Mouse (Mus musculus): ENCODE results near the gene Elof1. TPM values are rescaled to one million over a fixed set of nuclear protein-coding genes. Genes with fewer than 3 reads are reported as not detected.
"Not testable (repeated sequence)": the region's sequence is repeated elsewhere in the genome, so short reads cannot be mapped to it uniquely, and the experiment has no call there.

Elof1 gene
- polyA plus RNA-seq, 1 experiment: 138 TPM

- no peak for DNase-seq (ENCODE audit: low read depth)
- TF ChIP-seq CTCF (IDR thresholded peaks at IDR 0.05; ENCODE audit: borderline replicate concordance, extremely low read depth, insufficient read depth, insufficient read length) (no peak), POLR2A (IDR thresholded peaks at IDR 0.05; ENCODE audit: borderline replicate concordance, extremely low read depth, insufficient read depth, insufficient read length, poor library complexity, severe bottlenecking) (no peak)
These were observed 36.8 kb upstream of the Elof1 start for GRCm38 (mm10) chr9:22153810-22154209.

GRCm38 (mm10) chr9:22150946-22151345 lies 34.0 kb upstream of the Elof1 start:
- no peak for DNase-seq (ENCODE audit: low read depth)
- no peak for TF ChIP-seq CTCF (IDR thresholded peaks at IDR 0.05; ENCODE audit: borderline replicate concordance, extremely low read depth, insufficient read depth, insufficient read length)
- TF ChIP-seq POLR2A (IDR thresholded peaks at IDR 0.05; ENCODE audit: borderline replicate concordance, extremely low read depth, insufficient read depth, insufficient read length, poor library complexity, severe bottlenecking): no peak

GRCm38 (mm10) chr9:22150249-22150693 lies 33.3 kb upstream of the Elof1 start:
- not testable (repeated sequence) for DNase-seq (ENCODE audit: low read depth)

DNA sequence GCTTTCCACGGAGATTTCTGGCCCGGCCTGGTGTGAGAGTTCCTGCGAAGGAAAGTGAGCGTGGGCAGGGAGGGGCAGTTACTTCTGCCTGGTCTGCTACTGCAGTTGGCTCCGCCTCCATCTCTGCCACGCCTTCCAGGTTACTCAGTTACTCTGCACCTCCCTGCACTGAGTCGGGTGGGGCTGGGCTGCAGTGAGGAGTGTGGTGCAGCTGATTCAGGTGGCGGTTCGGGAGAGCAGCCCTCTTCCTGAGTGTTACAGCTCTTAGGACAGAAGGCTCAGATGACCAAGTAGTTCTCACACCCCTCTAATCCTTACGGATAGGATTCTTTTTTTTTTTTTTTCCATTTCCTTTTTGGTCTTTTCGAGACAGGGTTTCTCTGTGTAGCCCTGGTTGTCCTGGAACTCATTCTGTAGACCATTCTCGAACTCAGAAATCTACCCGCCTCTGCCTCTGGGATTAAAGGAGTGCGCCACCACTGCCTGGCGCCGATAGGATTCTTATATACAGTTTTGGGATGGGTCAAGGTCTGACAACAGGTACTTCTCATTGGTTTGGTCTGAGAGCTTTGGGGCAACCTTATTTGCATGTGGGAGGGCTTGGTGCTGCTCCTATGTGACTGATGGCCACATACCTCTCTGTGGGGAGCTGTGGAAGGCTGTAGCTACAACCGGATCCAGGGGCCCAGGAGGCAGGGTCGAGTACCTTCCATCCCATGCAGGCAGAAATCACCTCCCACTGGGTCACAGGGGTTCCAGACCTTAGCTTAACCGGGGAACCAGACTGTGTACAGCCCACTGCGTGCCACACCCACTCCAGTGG lies 32.7 kb upstream of the Elof1 start:
- no peak for DNase-seq (ENCODE audit: low read depth)
- TF ChIP-seq POLR2A (IDR thresholded peaks at IDR 0.05; ENCODE audit: borderline replicate concordance, extremely low read depth, insufficient read depth, insufficient read length, poor library complexity, severe bottlenecking) (no peak), CTCF (IDR thresholded peaks at IDR 0.05; ENCODE audit: borderline replicate concordance, extremely low read depth, insufficient read depth, insufficient read length) (no peak)

DNA sequence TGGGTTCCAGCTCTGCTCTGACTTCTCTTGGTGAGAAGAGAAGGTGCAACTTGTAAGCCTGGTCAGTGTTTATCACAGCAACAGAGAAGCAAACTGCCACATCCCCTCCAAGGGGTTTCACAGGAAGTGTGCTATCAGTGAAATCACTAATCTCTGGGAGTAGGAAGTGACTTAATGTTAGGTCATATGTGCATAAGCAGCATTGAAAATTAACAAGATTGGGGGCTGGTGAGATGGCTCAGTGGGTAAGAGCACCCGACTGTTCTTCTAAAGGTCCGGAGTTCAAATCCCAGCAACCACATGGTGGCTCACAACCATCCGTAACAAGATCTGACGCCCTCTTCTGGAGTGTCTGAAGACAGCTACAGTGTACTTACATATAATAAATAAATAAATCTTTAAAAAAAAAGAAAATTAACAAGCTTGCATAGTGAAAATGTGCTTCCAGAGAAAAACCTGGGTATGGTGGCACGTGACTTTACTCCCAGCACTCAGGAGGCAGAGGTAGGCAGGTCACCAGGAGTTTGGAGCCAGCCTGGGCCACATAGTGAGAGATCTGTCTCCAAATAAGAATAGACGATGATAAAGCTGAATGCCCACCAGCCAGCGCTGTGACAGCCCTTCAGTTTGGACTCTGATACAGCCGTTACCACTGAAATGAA lies 27.5 kb upstream of the Elof1 start:
- DNase-seq (ENCODE audit: low read depth): no peak
- no peak for TF ChIP-seq POLR2A (IDR thresholded peaks at IDR 0.05; ENCODE audit: borderline replicate concordance, extremely low read depth, insufficient read depth, insufficient read length, poor library complexity, severe bottlenecking)
- TF ChIP-seq CTCF (IDR thresholded peaks at IDR 0.05; ENCODE audit: borderline replicate concordance, extremely low read depth, insufficient read depth, insufficient read length): no peak

DNA sequence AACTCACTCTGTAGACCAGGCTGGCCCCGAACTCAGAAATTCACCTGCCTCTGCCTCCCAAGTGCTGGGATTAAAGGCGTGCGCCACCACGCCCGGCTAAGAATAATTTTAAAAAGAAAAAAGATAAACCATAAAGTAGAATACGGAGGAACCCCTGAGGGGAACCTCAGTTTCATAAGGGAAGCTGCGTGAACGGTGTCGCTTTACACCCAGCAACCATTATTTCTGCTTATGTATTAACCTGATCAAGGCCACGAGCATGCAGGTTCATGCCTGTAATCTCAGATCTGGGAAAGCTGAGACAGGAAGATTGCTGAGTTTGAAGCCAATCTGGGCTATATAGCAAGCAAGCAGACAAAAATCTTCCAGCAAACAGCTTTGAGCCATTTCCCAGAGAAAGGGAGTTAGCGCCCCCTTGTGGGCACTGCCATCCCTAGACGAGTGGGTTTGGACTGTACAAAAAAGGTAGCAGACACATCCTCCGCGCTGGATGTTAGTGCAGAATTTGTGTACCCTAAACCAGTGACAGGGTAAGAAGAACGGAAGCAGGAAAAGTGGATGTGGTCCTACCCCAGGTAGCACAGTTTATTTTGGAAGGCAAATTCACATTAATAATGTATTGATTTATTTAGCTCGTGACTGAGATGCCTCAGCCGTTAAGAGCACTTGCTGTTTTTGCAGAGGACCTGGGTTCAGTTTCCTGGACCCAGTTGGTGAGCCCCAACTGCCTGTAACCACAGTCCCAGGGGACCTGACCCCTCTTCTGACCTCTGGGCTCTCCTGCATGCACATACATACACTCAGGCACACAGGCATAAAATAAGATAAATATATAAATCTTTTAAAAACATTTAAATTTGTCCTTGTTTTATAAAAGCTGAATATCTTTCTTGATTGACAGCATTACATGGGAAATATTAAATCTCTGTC lies 26.4 kb upstream of the Elof1 start:
- TF ChIP-seq CTCF (IDR thresholded peaks at IDR 0.05; ENCODE audit: borderline replicate concordance, extremely low read depth, insufficient read depth, insufficient read length) (peak; percentile 94), POLR2A (IDR thresholded peaks at IDR 0.05; ENCODE audit: borderline replicate concordance, extremely low read depth, insufficient read depth, insufficient read length, poor library complexity, severe bottlenecking) (no peak)
- DNase-seq (ENCODE audit: low read depth): peak; percentile 89

DNA sequence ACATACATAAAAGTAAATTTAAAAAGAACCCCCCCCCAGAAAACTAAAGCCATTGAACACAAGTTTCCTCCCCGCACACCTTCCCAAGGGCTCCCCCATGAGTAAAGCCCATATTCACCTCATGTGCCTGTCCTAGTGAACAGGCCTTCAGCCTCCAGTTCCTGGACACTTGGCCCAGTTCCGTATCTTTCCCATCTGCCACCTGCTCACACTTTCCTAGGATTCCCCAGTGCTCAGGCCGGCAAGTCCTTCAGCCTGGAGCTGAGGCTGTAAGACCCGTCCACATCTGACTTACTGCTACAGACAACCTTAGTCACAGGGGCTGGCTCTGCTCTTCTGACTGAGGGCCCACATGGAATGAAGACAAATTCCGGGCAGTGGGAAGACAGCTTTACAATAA lies 22.8 kb upstream of the Elof1 start:
- no peak for DNase-seq (ENCODE audit: low read depth)
- TF ChIP-seq CTCF (IDR thresholded peaks at IDR 0.05; ENCODE audit: borderline replicate concordance, extremely low read depth, insufficient read depth, insufficient read length) (no peak), POLR2A (IDR thresholded peaks at IDR 0.05; ENCODE audit: borderline replicate concordance, extremely low read depth, insufficient read depth, insufficient read length, poor library complexity, severe bottlenecking) (no peak)

- TF ChIP-seq POLR2A (IDR thresholded peaks at IDR 0.05; ENCODE audit: borderline replicate concordance, extremely low read depth, insufficient read depth, insufficient read length, poor library complexity, severe bottlenecking): no peak
- TF ChIP-seq CTCF (IDR thresholded peaks at IDR 0.05; ENCODE audit: borderline replicate concordance, extremely low read depth, insufficient read depth, insufficient read length): peak; percentile 79; the same call in 1 of the 2 replicates
- DNase-seq (ENCODE audit: low read depth): peak; percentile 24
These were observed 21.5 kb upstream of the Elof1 start for GRCm38 (mm10) chr9:22138480-22138879.

- DNase-seq (ENCODE audit: low read depth): peak; percentile 46
These were observed 20.0 kb upstream of the Elof1 start for GRCm38 (mm10) chr9:22136765-22137547.

DNA sequence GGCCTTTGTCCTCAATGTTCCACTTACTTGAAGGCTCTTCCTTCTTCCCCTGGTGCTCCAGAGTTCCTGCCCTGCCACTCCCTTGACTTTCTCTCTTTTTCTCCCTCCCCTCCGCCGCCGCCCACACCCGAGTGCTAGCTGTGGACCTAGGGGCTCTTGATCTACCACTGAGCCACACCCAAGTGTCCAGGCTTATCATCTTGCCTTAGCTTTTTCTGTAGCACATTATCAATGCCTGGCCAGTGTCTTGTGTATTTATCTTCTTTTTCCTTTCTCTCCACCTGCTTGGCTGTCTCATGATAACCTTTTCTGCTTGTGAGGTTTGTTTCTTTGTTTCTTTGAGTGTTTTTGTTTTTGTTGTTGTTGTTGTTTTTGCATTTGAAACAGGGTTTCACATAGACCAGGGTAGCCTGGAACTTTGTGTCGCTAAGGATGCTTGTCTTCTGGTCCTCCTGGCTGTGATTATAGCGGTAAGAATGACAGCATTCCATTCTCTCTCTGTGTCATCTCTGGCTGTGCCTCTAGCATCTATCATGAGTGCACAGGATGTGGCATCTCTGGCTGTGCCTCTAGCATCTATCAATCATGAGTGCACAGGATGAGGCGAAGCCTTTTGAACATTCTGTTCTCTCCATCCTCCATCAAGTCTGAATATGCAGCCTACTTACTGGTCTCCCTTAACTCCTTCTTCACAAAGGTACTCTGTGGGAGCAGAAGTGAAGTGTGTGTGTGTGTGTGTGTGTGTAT lies 18.8 kb upstream of the Elof1 start, which contains the start of gene Acp5:
TSS of gene Acp5 (minus strand) at position 68 of the 747 bp plus-strand sequence.
- no peak for DNase-seq (ENCODE audit: low read depth)
- no peak for TF ChIP-seq CTCF (IDR thresholded peaks at IDR 0.05; ENCODE audit: borderline replicate concordance, extremely low read depth, insufficient read depth, insufficient read length)

More at GRCm38 (mm10) chr9:22136765-22137547, 20.0 kb upstream of the Elof1 start:
- TF ChIP-seq CTCF (IDR thresholded peaks at IDR 0.05; ENCODE audit: borderline replicate concordance, extremely low read depth, insufficient read depth, insufficient read length) (no peak), POLR2A (IDR thresholded peaks at IDR 0.05; ENCODE audit: borderline replicate concordance, extremely low read depth, insufficient read depth, insufficient read length, poor library complexity, severe bottlenecking) (no peak)

All from brain, embryonic 14.5 days (tissue).